Mouse (Mus musculus): ENCODE measurements around the gene Gpatch8.
A peak's percentile ranks its signal among the peaks of the same experiment; 100 is the strongest.
"Not testable (repeated sequence)": the region's sequence is repeated elsewhere in the genome, so short reads cannot be mapped to it uniquely, and the experiment has no call there.

Gene Gpatch8

GRCm38 (mm10) chr11:102572866-102573663 lies 16.9 kb upstream of the Gpatch8 start:
- DNase-seq (ENCODE audit: low spot score in 2 of 2), result peak; percentile 19 to 76

DNA sequence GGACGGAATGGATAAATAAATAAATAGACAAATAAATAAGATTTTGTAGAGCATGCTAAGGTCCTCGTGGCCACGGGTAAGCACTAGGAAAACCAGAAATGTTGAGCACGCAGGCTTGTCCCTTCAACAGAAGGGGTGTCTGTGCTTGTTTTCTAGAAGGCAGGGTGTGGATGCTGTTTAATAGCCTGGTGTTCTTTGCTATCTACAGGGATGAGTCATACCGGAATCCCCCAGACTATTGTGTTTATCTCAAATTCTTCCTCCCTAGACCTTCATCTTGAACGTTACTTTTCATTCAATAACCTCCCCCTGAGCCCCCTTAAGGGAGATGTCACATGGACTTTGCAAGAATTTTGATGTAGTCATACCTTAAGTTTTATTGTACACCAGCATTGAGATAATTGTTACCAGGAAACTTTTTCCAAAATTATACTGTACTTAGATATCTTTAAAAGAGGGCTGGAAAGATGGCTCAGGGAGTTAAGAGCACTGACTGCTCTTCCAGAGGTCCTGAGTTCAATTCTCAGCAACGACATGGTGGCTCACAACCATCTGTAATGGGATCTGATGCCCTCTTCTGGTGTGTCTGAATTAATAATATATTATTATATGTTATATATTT lies 12.7 kb upstream of the Gpatch8 start:
- DNase-seq (ENCODE audit: low spot score in 2 of 2), result no peak

- DNase-seq (ENCODE audit: low spot score in 2 of 2), result no peak
Observed at GRCm38 (mm10) chr11:102568191-102568590, 12.0 kb upstream of the Gpatch8 start.

GRCm38 (mm10) chr11:102567723-102568122 lies 11.5 kb upstream of the Gpatch8 start:
- no peak for DNase-seq (ENCODE audit: low spot score in 2 of 2)

DNA sequence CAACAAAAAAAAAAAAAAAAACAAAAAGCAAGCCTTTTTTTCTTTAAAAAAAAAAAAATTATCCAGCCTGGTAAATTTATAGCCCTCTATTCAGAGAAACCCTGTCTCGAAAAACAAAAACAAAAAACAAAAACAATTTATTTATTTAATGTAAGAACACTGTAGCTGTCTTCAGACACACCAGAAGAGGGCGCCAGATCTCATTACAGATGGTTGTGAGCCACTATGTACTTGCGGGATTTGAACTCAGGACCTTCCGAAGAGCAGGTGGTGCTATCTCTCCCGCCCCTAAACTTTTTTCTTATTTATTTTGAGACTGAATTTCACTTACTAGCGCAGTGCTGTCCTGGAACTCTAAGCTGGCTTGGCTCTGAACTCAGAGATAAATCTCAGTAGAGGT lies 11.0 kb upstream of the Gpatch8 start:
- no peak for DNase-seq (ENCODE audit: low spot score in 2 of 2)

GRCm38 (mm10) chr11:102566290-102566689 lies 10.1 kb upstream of the Gpatch8 start:
- DNase-seq (ENCODE audit: low spot score in 2 of 2), result no peak

DNA sequence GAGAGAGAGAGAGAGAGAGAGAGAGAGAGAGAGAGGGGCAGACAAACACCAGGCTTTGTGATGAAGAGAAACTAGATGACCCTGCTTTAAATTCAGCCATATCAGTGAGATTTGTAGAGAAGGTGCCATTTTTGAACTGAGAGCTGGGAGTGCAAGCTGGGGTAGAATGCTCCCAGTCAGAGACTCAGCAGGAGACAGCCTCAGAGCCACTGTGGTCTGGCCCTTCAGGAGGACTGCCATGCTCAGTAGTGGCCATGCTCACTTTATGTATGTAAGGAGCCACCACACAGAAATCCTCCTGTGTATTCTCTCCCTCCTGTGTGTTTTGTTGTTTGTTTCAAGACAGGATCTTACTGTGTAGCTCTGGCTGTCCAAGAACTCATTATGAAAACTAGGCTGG lies 9.5 kb upstream of the Gpatch8 start:
- no peak for DNase-seq (ENCODE audit: low spot score in 2 of 2)

- not testable (repeated sequence) for DNase-seq (ENCODE audit: low spot score in 2 of 2)
Observed at GRCm38 (mm10) chr11:102564952-102565671, 8.9 kb upstream of the Gpatch8 start.

DNA sequence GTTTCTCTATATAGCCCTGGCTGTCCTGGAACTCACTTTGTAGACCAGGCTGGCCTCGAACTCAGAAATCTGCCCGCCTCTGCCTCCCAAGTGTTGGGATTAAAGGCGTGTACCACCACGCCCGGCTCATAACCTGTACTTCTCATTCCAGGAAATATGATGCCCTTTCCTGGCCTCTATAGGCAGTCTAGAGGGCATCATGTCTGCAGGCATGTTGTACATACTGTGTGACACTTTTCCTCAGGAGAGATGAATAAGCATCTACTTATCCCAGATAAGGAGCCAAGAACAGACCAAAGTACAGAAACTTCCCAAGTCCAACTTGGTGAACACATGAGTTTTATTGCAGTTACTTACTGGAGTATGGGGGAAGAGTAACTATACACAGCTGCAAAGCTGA lies 2.5 kb upstream of the Gpatch8 start:
- no peak for DNase-seq (ENCODE audit: low spot score in 2 of 2)

DNA sequence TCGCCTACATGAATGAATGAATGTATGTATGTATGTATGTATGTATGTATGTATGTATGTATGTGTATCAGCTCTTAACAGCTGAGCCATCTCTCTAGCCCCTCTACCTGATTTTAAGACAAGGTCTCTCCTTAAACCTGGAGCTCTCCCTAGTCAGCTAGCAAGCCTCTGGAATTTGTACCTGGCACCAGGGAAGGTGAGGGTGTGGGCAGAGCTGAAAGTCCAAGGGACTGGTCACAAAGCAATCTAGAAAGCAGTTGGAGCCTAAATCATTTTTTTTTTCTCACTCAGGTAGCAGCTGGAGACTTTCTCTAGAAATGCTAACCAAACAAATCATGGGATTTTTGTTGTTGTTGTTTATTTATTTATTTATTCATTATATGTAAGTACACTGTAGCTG lies 1.2 kb upstream of the Gpatch8 start:
- no peak for DNase-seq (ENCODE audit: low spot score in 2 of 2)

DNA sequence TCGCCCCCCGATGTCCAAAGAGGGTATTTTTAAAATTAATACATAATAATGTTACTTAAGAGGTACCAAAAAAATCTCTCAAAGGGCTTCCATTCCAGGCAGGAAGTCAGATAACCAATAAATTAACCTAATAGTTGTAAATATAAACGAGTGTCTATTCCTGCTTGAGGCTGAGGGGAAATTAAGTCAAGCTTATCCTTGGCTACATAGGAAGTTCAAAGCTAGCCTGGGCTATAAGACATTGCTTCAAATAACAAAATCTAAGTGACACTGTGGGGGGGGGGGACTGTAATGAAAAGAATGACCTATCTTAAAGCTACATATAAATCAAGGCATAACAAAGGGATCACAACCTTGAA lies 503 bp upstream of the Gpatch8 start:
- DNase-seq (ENCODE audit: low spot score in 2 of 2), result no peak

DNA sequence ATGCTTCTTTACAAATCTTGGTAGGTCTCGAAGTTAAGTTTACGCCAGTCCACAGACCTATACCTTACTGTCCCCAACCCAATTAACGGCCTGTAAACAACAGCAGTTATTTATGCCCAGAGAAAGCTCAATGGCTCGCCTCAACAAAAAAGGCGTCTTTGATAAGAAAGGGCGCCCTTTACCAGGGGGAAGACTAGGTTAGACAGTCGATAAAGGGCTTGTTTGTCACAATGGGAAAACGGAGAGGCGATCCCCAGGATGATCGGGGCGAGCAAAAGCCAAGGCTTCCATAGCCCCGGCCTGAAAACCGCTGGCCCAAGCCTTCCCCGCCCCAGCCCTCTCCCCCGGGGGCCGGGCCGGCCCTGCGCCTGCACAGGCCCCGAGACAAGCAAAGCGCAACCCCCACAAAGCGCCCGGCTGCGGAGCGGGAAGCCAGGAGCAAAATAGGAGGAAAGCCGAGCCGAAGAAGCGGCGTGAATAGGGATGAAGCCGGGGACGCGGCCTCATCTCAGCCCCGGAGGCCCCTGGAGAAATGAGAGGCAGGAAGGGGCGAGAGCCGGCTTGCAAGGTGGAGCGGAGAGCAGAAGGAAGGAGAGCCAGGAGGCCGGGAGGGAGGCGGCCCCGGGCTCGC lies 677 bp downstream of the Gpatch8 start:
- no peak for DNase-seq (ENCODE audit: low spot score in 2 of 2)

- no peak for DNase-seq (ENCODE audit: low spot score in 2 of 2)
Observed at GRCm38 (mm10) chr11:102552051-102552450, 4.1 kb downstream of the Gpatch8 start.

GRCm38 (mm10) chr11:102551176-102551575 lies 5.0 kb downstream of the Gpatch8 start:
- no peak for DNase-seq (ENCODE audit: low spot score in 2 of 2)

DNA sequence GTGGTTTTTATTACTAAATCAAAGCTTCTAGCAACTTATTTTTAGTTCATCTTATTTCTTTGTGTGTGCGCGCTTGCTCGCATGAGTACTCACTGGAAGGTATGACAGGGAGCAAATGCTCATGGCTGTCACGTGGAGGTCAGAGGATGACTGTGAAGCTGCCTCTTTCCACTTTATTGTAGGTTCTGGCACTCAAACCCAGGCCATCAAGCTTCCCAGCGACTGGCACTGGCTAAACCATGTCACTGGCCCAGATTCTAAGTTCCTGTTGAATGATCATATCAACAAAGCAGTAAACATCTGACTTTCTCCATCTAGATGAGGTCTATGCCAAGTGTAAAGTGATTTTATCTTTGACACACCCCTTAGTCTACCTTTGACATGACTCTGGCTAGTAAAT lies 14.7 kb downstream of the Gpatch8 start:
- DNase-seq (ENCODE audit: low spot score in 2 of 2), result no peak

- not testable (repeated sequence) for DNase-seq (ENCODE audit: low spot score in 2 of 2)
Observed at GRCm38 (mm10) chr11:102540286-102540685, 15.9 kb downstream of the Gpatch8 start.

- no peak for DNase-seq (ENCODE audit: low spot score in 2 of 2)
Observed at GRCm38 (mm10) chr11:102539690-102540089, 16.5 kb downstream of the Gpatch8 start.

- DNase-seq (ENCODE audit: low spot score in 2 of 2), result no peak
Observed at GRCm38 (mm10) chr11:102536210-102536609, 20.0 kb downstream of the Gpatch8 start.

DNA sequence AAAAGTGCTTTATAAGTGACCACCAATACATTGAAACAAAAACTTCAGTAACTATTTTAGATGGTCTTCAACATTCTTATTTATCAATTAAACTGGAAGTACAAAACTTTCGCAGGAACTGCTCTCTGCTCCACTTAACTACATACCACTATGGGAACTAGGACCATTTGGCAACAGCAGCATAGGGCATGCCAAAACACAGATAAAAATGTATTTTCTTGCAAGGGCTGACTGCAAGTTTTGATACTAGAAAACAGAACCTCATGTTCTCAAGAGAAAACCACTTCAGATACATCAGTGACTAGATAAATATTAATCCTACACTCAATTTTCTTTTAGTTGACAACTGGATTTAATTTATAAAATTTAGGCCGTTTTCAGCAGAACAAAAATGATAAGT lies 22.1 kb downstream of the Gpatch8 start:
- DNase-seq (ENCODE audit: low spot score in 2 of 2), result no peak

DNA sequence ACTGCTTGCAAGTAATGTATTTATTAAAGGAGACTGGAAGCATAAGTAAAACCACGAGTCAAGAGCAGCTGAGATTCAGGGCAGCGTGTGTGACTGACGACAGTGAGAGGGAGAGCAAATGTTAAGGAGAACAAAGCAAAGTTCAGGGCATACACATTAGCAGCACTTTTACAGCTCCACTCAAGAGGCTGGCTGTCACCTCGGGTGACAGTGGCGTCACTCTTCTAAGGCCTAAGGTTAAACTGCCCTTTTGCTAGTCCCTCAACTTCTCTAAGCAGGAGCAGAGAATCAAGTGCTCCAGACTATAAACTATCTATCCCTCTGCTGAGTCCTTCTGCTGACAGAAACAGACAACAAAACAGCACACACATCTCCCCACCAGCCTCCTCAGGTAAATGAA lies 24.8 kb downstream of the Gpatch8 start:
- no peak for DNase-seq (ENCODE audit: low spot score in 2 of 2)

DNA sequence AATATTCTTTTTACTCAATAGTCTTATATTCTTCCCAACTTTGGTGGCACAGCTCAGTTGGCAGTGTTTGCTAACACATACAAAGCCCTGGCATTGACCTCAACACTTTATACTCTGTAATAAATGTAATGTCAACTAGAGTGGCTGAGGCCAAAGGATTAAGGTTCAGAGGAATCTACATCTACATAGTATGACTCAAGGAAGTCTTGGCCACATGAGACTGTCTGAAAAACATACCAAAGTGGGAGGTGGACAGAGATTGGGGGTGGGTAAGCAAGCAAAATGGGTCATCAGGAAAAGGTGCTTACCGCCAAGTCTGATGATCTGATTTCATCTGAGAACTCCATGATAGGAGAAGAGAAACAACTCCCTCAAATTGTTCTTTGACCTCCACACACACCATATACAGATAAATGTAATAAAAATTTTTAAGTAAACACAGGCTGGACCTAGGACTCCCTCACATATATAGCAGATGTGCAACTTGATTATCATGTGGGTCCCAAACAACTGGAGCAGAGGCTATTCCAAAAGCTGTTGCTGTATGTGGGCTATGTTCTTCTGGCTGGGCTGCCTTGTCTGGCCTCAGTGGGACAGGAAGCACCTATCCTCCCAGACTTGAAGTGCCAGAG lies 41.3 kb downstream of the Gpatch8 start:
- DNase-seq (ENCODE audit: low spot score in 2 of 2), result no peak

DNA sequence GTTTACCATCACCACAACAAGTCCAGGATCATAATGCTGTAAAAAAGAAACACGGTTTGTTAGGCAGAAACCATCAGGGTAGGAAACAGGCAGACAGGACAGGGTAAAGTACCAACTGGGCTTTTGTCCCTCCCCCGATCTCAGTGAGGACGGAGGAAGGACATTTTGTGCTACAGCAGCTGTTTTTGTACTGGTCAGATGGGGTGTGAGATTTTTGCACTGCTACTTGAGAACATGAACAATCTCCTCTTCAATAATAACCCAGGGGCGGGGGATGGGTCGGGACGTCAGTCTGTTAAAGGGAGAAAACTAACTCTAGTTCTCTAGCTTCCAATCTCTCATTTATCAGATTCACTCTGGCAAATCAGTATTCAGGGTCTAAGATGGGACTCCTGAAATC lies 46.0 kb downstream of the Gpatch8 start:
- DNase-seq (ENCODE audit: low spot score in 2 of 2), result no peak
